Mouse (Mus musculus) neural tube, embryonic 12.5 days (tissue): ENCODE measurements around the gene Chrm5. TPM values are rescaled to one million over a fixed set of nuclear protein-coding genes. Genes with fewer than 3 reads are reported as not detected.

Source experiments
- ATAC-seq: fragments of 200-750 bp; cut with Nextera tagmentation; 2 replicates; pipeline ENCODE4 v1.8.0; 2017; ENCODE audit warnings: low read depth, mild to moderate bottlenecking, moderate TSS enrichment, moderate library complexity; ENCODE audit not compliant: low FRiP score
- H3K27ac ChIP-seq: fragments of 300-500 bp; sonication (generic); 2 replicates; pipeline ENCODE4 v1.5.1; 2016
- H3K27me3 ChIP-seq: fragments of 300-500 bp; sonication (generic); replicated peaks from 2 replicates; pipeline ENCODE4 v1.6.1; 2016; ENCODE audit warnings: mild to moderate bottlenecking
- H3K36me3 ChIP-seq: fragments of 300-500 bp; sonication (generic); 2 replicates; pipeline ENCODE4 v1.6.1; 2016; ENCODE audit warnings: mild to moderate bottlenecking
- H3K4me1 ChIP-seq: fragments of 300-500 bp; sonication (generic); 2 replicates; pipeline ENCODE4 v1.6.1; 2016
- H3K4me2 ChIP-seq: fragments of 300-500 bp; sonication (generic); replicated peaks from 2 replicates; pipeline ENCODE4 v1.6.1; 2016; ENCODE audit warnings: mild to moderate bottlenecking
- H3K4me3 ChIP-seq: fragments of 300-500 bp; sonication (generic); 2 replicates; pipeline ENCODE4 v1.5.1; 2016
- H3K9ac ChIP-seq: fragments of 300-500 bp; sonication (generic); 2 replicates; pipeline ENCODE4 v1.6.1; 2016; ENCODE audit warnings: mild to moderate bottlenecking
- H3K9me3 ChIP-seq: fragments of 300-500 bp; sonication (generic); 2 replicates; pipeline ENCODE4 v1.6.1; 2016; ENCODE audit warnings: mild to moderate bottlenecking
- WGBS: fragments of 180-500 bp; shearing (Covaris S2); methylation state at CpG from one replicate; pipeline ENCODE4 v1.1.7; 2016; 5-methylcytosine and 5-hydroxymethylcytosine counted together
- polyA plus RNA-seq: library from polyadenylated mRNA; unstranded; fragments of >200 nt; fragmentation: Nextera tagmentation; extraction: Ambion mirVana; gene quantifications from 2 replicates; pipeline ENCODE4 v1.2.1, GENCODE M21; 2016

The Chrm5 gene
- 0.11 and 0.45 TPM in 2 replicates for polyA plus RNA-seq

- Histone ChIP-seq H3K36me3 (no peaks in the 10 kb centered on the region), H3K4me3 (no peak within 1 kb of the TSS), H3K27me3 (no peaks in the 10 kb centered on the region), H3K9ac (no peak within 1 kb of the TSS), H3K4me1 (no peaks in the 10 kb centered on the region), H3K9me3 (no peaks in the 10 kb centered on the region), H3K27ac (no peak within 1 kb of the TSS), H3K4me2 (no peak within 1 kb of the TSS)
- ATAC-seq, result no peak
- WGBS, result 88% methylated on average over 5 of the region's 5 CpGs
These were observed at the start of gene Chrm5 for GRCm38 (mm10) chr2:112480669-112481068. Gene Chrm5 (minus strand): TSS chr2:112480769.

GRCm38 (mm10) chr2:112526933-112527332 lies 46.4 kb upstream of the Chrm5 start:
- no peak overlapping the region for H3K4me3 ChIP-seq
- whole genome bisulfite sequencing, result 84% methylated on average over 3 of the region's 3 CpGs

GRCm38 (mm10) chr2:112520526-112521482 lies 40.2 kb upstream of the Chrm5 start:
- Histone ChIP-seq H3K27ac (no peak overlapping the region), H3K4me2 (no peak overlapping the region), H3K4me1 (no peaks in the 10 kb centered on the region), H3K36me3 (no peaks in the 10 kb centered on the region), H3K9me3 (no peaks in the 10 kb centered on the region), H3K27me3 (no peaks in the 10 kb centered on the region), H3K4me3 (no peak overlapping the region), H3K9ac (no peak overlapping the region)
- WGBS, result 92% methylated on average over 4 of the region's 4 CpGs
- ATAC-seq, result no peak

More at GRCm38 (mm10) chr2:112526933-112527332, 46.4 kb upstream of the Chrm5 start:
- Histone ChIP-seq H3K36me3 (no peaks in the 10 kb centered on the region), H3K27ac (no peak overlapping the region), H3K27me3 (no peaks in the 10 kb centered on the region), H3K4me2 (no peak overlapping the region), H3K9ac (no peak overlapping the region), H3K9me3 (no peaks in the 10 kb centered on the region), H3K4me1 (no peaks in the 10 kb centered on the region)
- no peak for ATAC-seq

GRCm38 (mm10) chr2:112518541-112518940 lies 38.0 kb upstream of the Chrm5 start:
- Histone ChIP-seq H3K36me3 (no peaks in the 10 kb centered on the region), H3K4me3 (no peak overlapping the region), H3K27me3 (no peaks in the 10 kb centered on the region), H3K9me3 (no peaks in the 10 kb centered on the region), H3K27ac (no peak overlapping the region), H3K4me1 (no peaks in the 10 kb centered on the region), H3K9ac (no peak overlapping the region), H3K4me2 (no peak overlapping the region)
- no peak for ATAC-seq

- no peaks in the 10 kb centered on the region for H3K36me3 ChIP-seq
- H3K27me3 ChIP-seq, result no peaks in the 10 kb centered on the region
- H3K4me2 ChIP-seq, result no peak overlapping the region
- no peak overlapping the region for H3K27ac ChIP-seq
- no peaks in the 10 kb centered on the region for H3K9me3 ChIP-seq
- WGBS, result 95% methylated on average over 3 of the region's 3 CpGs
- no peak for ATAC-seq
- no peak overlapping the region for H3K9ac ChIP-seq
- H3K4me1 ChIP-seq, result no peaks in the 10 kb centered on the region
- H3K4me3 ChIP-seq, result no peak overlapping the region
These were observed 36.6 kb upstream of the Chrm5 start for GRCm38 (mm10) chr2:112517218-112517617.

GRCm38 (mm10) chr2:112516728-112517127 lies 36.2 kb upstream of the Chrm5 start:
- Histone ChIP-seq H3K36me3 (no peaks in the 10 kb centered on the region), H3K4me2 (no peak overlapping the region)
- 96% methylated on average over 3 of the region's 3 CpGs for WGBS

GRCm38 (mm10) chr2:112513036-112513435 lies 32.5 kb upstream of the Chrm5 start:
- no peaks in the 10 kb centered on the region for H3K27me3 ChIP-seq
- WGBS, result 100% methylated on average over 1 of the region's 1 CpGs
- H3K36me3 ChIP-seq, result no peaks in the 10 kb centered on the region
- H3K4me2 ChIP-seq, result no peak overlapping the region
- 0 out of 2 replicates have a peak, but pooled peaks have one; percentile 29 for ATAC-seq
- H3K9me3 ChIP-seq, result no peaks in the 10 kb centered on the region
- H3K4me3 ChIP-seq, result no peak overlapping the region
- no peak overlapping the region for H3K9ac ChIP-seq
- H3K4me1 ChIP-seq, result no peaks in the 10 kb centered on the region
- no peak overlapping the region for H3K27ac ChIP-seq

More at GRCm38 (mm10) chr2:112516728-112517127, 36.2 kb upstream of the Chrm5 start:
- ATAC-seq, result no peak
- Histone ChIP-seq H3K27ac (no peak overlapping the region), H3K4me1 (no peaks in the 10 kb centered on the region), H3K4me3 (no peak overlapping the region), H3K27me3 (no peaks in the 10 kb centered on the region), H3K9ac (no peak overlapping the region), H3K9me3 (no peaks in the 10 kb centered on the region)

- 88% methylated on average over 4 of the region's 4 CpGs for WGBS
These were observed 29.6 kb upstream of the Chrm5 start for GRCm38 (mm10) chr2:112510140-112510539.

GRCm38 (mm10) chr2:112507444-112507843 lies 26.9 kb upstream of the Chrm5 start:
- Histone ChIP-seq H3K9ac (no peak overlapping the region), H3K36me3 (no peaks in the 10 kb centered on the region), H3K27ac (no peak overlapping the region), H3K9me3 (no peaks in the 10 kb centered on the region), H3K4me3 (no peak overlapping the region), H3K4me1 (no peaks in the 10 kb centered on the region), H3K27me3 (no peaks in the 10 kb centered on the region), H3K4me2 (no peak overlapping the region)
- WGBS, result 89% methylated on average over 1 of the region's 1 CpGs
- no peak for ATAC-seq

More at GRCm38 (mm10) chr2:112510140-112510539, 29.6 kb upstream of the Chrm5 start:
- Histone ChIP-seq H3K9ac (no peak overlapping the region), H3K27ac (no peak overlapping the region), H3K4me3 (no peak overlapping the region), H3K36me3 (no peaks in the 10 kb centered on the region), H3K4me1 (no peaks in the 10 kb centered on the region), H3K4me2 (no peak overlapping the region), H3K27me3 (no peaks in the 10 kb centered on the region), H3K9me3 (no peaks in the 10 kb centered on the region)
- ATAC-seq, result no peak

GRCm38 (mm10) chr2:112506841-112507435 lies 26.4 kb upstream of the Chrm5 start:
- 83% methylated on average over 5 of the region's 5 CpGs for WGBS
- Histone ChIP-seq H3K4me1 (no peaks in the 10 kb centered on the region), H3K4me3 (no peak overlapping the region), H3K4me2 (no peak overlapping the region), H3K9me3 (no peaks in the 10 kb centered on the region), H3K36me3 (no peaks in the 10 kb centered on the region), H3K9ac (no peak overlapping the region), H3K27ac (no peak overlapping the region), H3K27me3 (no peaks in the 10 kb centered on the region)
- no peak for ATAC-seq

- 90% methylated on average over 6 of the region's 6 CpGs for WGBS
- H3K27me3 ChIP-seq, result no peaks in the 10 kb centered on the region
- H3K9ac ChIP-seq, result no peak overlapping the region
- ATAC-seq, result no peak
- H3K9me3 ChIP-seq, result no peaks in the 10 kb centered on the region
- H3K36me3 ChIP-seq, result no peaks in the 10 kb centered on the region
- no peak overlapping the region for H3K4me2 ChIP-seq
- no peak overlapping the region for H3K27ac ChIP-seq
- H3K4me3 ChIP-seq, result no peak overlapping the region
- H3K4me1 ChIP-seq, result no peaks in the 10 kb centered on the region
These were observed 23.4 kb upstream of the Chrm5 start for GRCm38 (mm10) chr2:112503978-112504377.

GRCm38 (mm10) chr2:112501209-112501608 lies 20.6 kb upstream of the Chrm5 start:
- Histone ChIP-seq H3K27ac (no peak overlapping the region), H3K4me2 (no peak overlapping the region), H3K9ac (no peak overlapping the region), H3K36me3 (no peaks in the 10 kb centered on the region), H3K27me3 (no peaks in the 10 kb centered on the region), H3K4me1 (no peaks in the 10 kb centered on the region), H3K9me3 (no peaks in the 10 kb centered on the region), H3K4me3 (no peak overlapping the region)
- peak; percentile 95 for ATAC-seq
- 4% methylated on average over 6 of the region's 6 CpGs for WGBS
